Mouse (Mus musculus): ENCODE measurements around the gene Lgals1. TPM values are rescaled to one million over a fixed set of nuclear protein-coding genes. Genes with fewer than 3 reads are reported as not detected.

The Lgals1 gene
- total and polyA plus RNA-seq, 3 experiments, result 382 to 613 (median 386) TPM

DNA sequence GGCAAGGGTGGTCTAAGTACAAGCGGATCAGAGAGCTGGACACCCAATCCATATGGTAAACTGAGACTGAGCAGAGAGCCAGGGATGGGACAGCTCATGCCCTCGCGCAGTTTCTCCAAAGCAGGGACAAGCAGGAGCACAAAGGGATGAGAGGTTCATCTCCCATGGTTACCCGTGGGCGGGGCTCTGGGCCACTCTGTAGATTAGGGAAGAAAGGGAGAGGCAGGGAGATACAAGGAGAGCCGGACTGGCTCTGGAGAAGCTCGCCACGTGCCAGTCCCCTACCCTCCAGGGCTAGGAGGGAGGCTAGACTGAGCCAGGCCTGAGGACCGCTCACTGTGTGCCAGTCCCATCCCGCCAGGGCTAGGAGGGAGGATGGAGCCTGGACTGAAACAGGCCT lies 10.8 kb downstream of the Lgals1 start:
- no peak for DNase-seq

DNA sequence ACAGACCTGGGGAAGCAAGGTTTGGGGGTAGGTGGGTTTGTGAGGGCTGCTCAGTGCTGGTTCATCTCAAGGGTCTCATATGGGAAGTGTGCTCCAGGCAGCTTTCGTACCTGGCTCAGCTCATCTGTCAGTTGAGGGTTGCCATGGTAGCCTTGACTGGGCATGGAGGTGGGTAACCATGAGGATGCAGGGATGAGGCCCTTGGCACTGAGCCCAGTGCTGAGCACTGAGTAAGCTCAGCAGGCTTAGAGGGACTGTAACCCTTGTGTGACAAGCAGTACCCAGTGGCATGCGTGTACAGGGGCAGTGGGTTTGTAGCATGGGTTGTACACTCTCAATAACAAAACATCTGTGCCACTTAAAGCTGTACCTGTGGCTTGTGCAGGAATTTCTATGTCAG lies 11.4 kb downstream of the Lgals1 start:
- no peak for DNase-seq

DNA sequence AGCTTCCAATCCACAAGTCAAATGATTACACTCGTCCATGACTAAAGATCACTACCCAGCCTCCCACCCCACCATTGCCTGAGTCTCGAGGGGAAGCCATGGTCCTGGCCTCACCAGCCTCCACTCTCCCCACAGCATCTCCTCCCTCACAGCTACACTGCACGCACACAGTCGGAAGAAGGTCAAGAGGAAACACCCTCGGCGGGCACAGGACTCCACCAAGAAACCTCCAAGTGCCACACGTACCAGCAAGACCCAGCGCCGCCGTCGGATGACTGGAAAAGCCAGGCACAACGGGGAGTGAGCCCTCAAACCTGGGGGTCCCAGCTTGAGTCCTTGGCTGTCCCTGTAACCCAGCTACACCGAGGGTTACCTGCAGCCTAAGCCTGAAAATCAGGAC lies 13.8 kb downstream of the Lgals1 start:
- DNase-seq, result no peak

DNA sequence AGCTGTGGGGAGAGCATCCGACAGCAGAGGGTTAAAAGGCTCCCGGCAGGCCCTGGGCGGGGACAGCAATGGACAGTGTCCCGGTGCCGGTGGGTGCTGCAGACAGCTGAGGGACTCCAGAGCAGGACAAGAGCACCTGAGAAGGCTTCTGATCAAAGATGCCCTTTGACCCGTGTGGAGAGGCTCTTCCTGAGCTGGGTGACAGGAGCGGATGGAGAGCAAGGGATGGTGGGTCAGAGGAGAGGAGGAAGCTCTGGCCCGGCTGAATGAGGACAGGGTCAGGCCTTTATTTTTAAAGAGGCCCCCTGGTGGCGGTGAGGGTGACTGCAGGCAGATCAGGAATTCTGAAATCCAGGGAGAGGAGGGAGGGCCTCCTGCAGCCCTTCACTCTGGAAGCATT lies 16.1 kb downstream of the Lgals1 start:
- peak; percentile 90 for DNase-seq

DNA sequence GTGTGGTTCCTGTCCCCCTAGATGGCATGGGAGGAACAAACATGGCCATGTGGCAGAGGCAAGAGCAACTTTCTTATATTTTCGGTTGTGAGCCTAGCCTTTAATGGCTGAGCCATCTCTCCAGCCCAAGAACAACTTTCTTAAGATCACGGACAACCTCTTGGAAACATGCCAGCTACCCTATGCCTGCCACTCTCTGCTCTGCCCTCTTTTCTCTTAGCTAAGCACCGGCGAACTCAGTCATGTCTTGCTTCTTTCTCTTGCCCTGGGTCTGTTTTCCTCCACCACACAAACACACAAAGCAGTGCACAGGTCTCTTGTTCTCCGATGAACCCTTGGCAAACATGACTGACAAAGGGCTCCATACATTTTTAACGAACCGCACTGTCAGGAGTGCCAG lies 19.7 kb downstream of the Lgals1 start:
- no peak for DNase-seq

DNA sequence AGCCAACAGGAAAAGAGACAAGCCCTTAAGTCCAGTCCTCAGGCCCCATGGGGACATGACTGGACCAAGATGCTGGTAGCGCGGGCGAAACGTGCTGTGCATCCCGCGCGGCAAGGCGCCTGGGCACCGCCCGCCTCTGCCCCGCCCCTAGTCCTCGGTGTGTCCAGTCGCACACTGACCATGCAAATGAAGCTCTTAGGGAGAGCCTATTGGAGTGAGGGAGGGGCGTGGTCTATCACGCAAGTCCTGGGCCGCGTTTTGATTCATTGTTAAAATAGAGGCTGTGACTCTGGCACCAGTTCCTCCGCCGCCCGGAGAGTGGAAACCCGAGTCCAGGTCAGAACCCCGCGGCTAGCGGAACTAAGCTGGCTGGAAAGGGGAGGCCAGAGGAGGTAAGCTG lies 21.1 kb downstream of the Lgals1 start, which contains the start of gene Triobp:
TSS of gene Triobp (plus strand) at position 68 of the 400 bp plus-strand sequence.
- peak; percentile 94 for DNase-seq

DNA sequence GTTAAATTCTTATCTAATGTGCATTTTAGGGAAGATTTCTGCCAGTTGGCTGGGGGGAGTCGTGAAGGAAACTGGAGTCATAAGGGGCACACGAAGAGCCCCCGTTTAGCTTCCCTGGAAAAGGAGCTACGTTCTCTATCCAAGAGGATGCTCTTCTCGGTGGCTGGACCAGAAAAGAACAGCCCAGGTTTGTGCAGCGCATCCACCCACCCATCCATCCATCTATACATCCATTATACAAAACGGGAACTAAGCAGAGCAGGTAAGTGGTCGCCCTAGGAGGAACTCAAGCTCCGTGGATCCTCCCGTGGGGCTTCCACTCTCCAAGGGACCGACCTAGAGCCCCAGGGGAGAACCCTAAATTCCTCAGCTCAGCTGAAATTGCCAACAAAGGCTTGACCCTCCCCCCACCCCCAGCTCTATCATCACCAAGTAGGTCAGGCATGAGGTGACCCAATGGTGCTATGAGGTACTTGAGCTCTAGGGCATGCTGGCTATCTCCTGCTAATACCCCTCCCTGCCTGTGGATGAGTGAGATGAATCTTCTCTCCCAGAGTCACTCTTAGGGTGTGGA lies 21.7 kb downstream of the Lgals1 start:
- DNase-seq, result no peak

DNA sequence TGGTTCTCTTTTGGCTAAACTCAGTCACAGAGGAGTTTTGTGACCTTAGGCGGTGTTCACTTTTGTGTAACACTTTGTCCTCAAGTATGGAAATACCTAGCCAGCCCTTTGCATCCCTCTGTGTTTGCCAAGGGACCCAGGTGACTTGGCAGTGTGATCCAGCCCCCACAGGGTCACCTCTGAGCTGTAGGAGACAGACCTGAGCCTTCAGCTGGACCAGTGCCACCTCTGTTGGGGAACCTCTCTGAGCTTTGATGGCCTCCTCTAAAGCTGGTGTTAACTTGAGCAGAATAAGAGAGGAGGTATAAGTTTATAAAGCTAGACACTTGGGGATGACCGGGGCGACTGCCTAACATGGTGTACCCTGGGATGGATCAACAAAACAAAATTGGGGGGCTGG lies 22.4 kb downstream of the Lgals1 start:
- DNase-seq, result no peak

DNA sequence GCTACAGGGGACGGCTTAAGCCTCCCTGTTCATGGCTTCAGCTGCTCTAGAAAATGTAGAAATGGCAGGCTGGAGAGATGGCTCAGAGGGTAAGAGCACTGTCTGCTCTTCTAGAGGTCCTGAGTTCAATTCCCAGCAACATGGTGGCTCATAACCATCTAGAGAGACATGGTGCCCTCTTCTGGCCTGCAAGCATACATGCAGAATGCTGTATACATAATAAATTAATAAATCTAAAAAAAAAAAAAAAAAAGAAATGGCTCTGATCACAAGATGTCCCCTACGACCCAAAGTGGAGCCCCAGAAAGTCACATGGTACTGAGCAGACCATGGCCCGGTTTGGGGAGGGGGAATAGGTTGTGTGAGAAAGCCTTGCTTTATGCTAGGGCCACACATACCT lies 29.1 kb downstream of the Lgals1 start:
- no peak for DNase-seq

DNA sequence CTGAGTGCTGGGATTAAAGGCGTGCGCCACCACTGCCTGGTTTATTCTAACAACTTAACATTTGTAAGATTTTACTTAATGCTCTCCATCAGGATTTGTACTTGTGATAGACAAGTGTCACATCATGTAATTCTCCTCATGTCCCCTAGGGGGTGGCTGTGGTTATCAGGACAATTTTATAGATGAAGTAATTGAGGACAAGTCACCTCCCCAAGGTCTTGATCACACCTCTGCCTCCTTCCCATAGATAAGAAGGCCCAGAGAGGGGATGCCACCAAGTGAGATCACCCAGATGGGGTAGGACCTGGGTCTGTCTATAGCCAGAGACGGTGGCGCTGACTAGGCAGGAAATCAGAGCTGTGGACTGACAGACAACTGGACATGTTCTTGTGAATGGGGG lies 29.8 kb downstream of the Lgals1 start:
- no peak for DNase-seq

DNA sequence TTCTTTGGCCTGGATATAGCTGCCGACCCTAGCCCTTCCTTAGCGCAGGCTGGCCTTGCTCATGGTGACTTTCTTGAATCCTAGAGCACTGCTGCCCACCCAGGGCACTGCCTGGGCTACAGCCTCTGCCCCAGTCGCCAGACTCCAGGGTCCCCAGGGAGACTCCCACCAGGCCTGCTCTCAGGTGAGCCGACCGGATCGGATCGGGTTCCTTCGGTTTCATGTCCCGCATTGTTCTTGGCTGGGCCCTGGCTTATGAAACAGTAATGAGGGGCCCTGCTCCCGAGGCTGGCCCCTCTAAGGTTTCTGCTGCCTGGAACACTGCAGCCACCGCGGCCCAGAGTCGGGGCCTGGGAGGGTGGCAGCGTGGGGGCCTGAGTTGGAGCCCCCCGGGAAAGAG lies 30.5 kb downstream of the Lgals1 start:
- no peak for DNase-seq

DNA sequence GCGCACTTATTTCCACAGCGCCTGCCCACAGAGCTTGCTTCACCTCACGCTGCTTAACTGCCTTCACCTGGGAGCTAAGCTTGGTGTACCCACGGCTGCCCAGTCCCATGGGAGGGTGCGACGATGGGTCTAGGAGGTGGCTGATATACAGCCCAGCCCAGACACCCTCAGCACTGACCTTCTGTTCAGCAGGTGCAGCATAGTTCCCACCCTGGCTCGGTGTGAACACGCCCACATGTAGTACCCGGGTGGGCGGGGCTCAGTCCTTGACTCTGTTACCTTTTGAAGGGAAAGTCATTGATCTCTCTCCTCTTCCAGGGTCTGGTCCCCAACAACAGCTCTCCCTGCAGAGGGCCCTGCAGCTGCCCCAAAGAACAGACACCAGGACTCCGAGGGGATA lies 33.0 kb downstream of the Lgals1 start:
- no peak for DNase-seq

DNA sequence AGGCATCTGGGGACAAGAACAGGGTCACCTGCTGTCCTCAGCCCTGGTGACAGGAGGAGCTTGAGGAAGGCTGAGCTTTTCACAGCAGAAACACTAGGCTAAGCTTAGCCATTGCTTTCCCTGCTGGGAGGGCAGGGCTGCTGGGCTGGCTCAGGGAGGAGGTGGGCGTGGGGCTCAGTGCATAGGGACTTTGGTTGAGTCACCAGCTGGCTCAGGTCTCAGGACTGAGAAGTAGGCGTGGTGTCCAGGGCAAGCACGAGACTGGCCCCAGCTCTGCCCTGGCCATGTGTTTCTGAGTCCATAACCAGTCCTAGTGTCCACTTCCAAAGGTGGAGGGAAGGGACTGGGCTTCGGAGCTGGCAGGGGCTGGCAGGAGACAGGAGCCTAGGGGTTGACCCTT lies 33.6 kb downstream of the Lgals1 start:
- peak; percentile 87 for DNase-seq

DNA sequence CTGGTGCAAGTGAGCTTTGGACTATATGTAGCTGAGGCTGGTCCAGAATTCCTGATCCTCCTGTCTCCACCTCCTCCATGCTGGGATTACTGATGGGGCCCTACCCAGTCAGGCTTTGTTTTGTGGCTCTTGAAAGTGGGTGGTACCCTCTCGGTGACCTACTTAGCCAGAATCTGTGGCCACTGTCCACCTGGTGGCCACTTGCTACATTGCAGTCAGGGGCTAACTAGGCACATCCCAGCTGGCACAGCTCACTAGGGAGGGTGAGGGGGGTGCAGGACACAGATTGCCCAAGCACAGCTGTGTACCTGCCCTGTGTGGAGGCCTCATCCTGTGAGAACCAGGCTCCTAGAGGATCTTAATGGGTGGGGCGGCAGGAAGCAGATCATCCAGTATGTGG lies 36.4 kb downstream of the Lgals1 start:
- DNase-seq, result peak; percentile 78

DNA sequence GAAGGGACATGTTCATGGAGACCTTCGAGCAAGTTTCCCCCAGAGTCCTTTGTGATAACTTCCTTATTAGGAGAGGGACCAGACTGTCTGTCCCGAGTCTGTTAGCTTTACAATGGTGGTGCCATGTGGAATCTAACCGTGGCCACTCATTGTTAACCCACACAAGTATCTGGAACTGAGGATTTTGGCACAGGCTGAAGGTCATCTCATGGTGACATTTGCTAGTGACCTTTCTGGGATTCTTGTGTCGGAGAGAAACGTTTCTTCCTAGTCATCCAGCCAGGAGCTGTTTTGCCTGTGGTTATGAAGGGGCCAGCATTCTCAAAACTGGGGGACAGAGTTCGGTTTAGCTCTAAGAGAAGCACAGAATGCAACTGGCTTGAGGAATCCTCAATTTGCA lies 45.1 kb downstream of the Lgals1 start:
- DNase-seq, result peak; percentile 79

DNA sequence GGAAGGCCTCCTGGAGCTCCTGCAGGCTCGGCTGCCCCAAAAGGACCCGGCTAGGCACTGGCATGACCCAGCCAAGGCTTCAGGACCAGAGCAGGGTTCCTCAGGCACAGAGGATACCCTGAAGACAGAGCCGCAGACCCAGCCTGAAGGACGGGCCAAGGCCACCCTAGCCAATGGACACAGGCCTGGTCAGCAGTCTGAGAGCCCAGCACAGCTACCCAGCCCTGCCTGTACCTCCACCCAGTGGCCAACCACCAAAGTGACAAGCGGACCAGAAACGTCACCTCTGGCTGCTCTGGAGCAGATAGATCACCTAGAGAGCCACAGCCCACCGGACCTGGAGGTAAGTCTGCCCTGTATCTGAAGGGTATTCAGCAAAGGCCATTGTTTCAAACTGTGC lies 47.4 kb downstream of the Lgals1 start:
- peak; percentile 80 for DNase-seq

DNA sequence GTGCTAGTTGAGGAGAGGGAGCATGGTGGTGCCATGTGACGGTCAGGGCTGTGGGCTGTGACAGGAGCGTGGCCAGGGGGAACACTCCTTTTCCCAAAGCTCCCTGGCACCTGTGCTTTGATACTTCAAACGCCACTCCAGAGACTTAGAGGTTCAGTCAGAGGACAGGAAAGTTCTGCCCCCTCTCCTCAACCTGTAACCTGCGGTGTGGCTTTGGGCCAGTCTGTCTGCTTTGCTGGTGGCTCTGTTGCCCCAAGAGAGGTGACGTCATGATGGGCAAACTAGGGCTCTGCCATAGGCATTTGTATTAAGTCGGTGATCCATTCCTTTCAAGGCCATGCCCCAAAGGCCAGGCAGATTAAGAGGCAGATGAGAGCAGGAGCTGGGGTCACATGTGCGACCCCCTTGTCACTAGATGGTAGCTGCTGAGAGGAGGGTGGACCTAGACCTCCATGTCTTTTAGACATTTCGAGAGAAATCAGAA lies 51.2 kb downstream of the Lgals1 start:
- no peak for DNase-seq

DNA sequence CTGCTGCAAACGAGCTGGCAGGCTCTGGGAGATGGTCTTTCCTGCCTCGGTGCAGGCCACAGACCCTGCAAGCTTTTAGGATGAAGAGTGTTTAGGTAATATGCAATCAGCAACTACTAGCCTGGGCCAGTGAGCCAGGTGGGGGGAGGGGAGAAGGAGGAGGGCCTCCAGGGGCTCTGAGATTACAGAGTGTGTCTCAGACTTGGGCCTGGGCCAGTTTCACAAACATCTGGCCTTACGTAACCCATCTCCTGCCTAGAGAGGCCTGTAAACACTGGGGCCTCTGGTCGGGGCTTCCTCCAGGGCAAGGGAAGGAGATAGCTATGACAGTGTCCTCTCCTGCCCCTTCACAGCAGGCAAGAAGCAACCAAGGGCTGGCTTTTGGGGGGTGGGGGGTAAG lies 52.4 kb downstream of the Lgals1 start:
- DNase-seq, result peak; percentile 83

Small RNA genes lying within 50 kb of the gene (microRNA-seq; reads per million reads assigned to microRNA genes)
- 0 reads per million in 2 experiments for gene Mir6955

Other genes starting within 250 kb of the Lgals1 start
- 1 to 10 TPM; 3.2 to 3.6 TPM for gene Elfn2, start 208.0 kb upstream of the Lgals1 start, total RNA-seq (2021)
- gene Elfn2, start 208.0 kb upstream of the Lgals1 start, polyA plus RNA-seq (2012; rRNA removed), result 1.7 and 2.3 TPM in 2 replicates
- 10 to 100 TPM in 1 of 2 experiments, 1 to 10 TPM in 1; 8.7 to 18.1 TPM for gene Mfng, start 153.2 kb upstream of the Lgals1 start, total RNA-seq (2021)
- gene Mfng, start 153.2 kb upstream of the Lgals1 start, polyA plus RNA-seq (2012; rRNA removed), result 46.7 and 61.0 TPM in 2 replicates
- gene Card10, start 123.7 kb upstream of the Lgals1 start, total RNA-seq (2021), result 10 to 100 TPM in 1 of 2 experiments, 1 to 10 TPM in 1; 4.9 to 10.9 TPM
- 18.1 and 26.5 TPM in 2 replicates for gene Card10, start 123.7 kb upstream of the Lgals1 start, polyA plus RNA-seq (2012; rRNA removed)
- 10 to 100 TPM; 36.9 to 57.2 TPM for gene Cdc42ep1, start 84.1 kb upstream of the Lgals1 start, total RNA-seq (2021)
- gene Cdc42ep1, start 84.1 kb upstream of the Lgals1 start, polyA plus RNA-seq (2012; rRNA removed), result 100 and 122 TPM in 2 replicates
- gene Lgals2, start 71.2 kb upstream of the Lgals1 start, total RNA-seq (2021), result 1 to 10 TPM in 1 of 2 experiments, under 1 TPM in 1; 0.52 to 1.8 TPM
- gene Lgals2, start 71.2 kb upstream of the Lgals1 start, polyA plus RNA-seq (2012; rRNA removed), result 0.73 and 0.74 TPM in 2 replicates
- gene Gga1, start 49.5 kb upstream of the Lgals1 start, total RNA-seq (2021), result 10 to 100 TPM; 51.9 to 56.2 TPM
- 138 and 147 TPM in 2 replicates for gene Gga1, start 49.5 kb upstream of the Lgals1 start, polyA plus RNA-seq (2012; rRNA removed)
- gene Gm49510, start 27.1 kb upstream of the Lgals1 start, total RNA-seq (2021), result not detected
- not detected in 2 replicates for gene Gm49510, start 27.1 kb upstream of the Lgals1 start, polyA plus RNA-seq (2012; rRNA removed)
- 10 to 100 TPM in 1 of 2 experiments, 1 to 10 TPM in 1; 4.6 to 11.0 TPM for gene Sh3bp1, start 27.0 kb upstream of the Lgals1 start, total RNA-seq (2021)
- gene Sh3bp1, start 27.0 kb upstream of the Lgals1 start, polyA plus RNA-seq (2012; rRNA removed), result 54.1 and 60.0 TPM in 2 replicates
- gene Pdxp, start 12.8 kb upstream of the Lgals1 start, total RNA-seq (2021), result 1 to 10 TPM; 2.4 to 5.7 TPM
- 18.8 and 30.1 TPM in 2 replicates for gene Pdxp, start 12.8 kb upstream of the Lgals1 start, polyA plus RNA-seq (2012; rRNA removed)
- 10 to 100 TPM; 42.0 to 57.2 TPM for gene Nol12, start 8.2 kb downstream of the Lgals1 start, total RNA-seq (2021)
- gene Nol12, start 8.2 kb downstream of the Lgals1 start, polyA plus RNA-seq (2012; rRNA removed), result 21.3 and 22.5 TPM in 2 replicates
- 100 to 1,000 TPM in 1 of 2 experiments, 10 to 100 TPM in 1; 93.7 to 129 TPM for gene Triobp, start 21.0 kb downstream of the Lgals1 start, total RNA-seq (2021)
- 101 and 134 TPM in 2 replicates for gene Triobp, start 21.0 kb downstream of the Lgals1 start, polyA plus RNA-seq (2012; rRNA removed)
- 100 to 1,000 TPM in 1 of 2 experiments, 10 to 100 TPM in 1; 94.6 to 204 TPM for gene H1f0, start 101.7 kb downstream of the Lgals1 start, total RNA-seq (2021)
- gene H1f0, start 101.7 kb downstream of the Lgals1 start, polyA plus RNA-seq (2012; rRNA removed), result 109 and 135 TPM in 2 replicates
- gene Galr3, start 115.2 kb downstream of the Lgals1 start, total RNA-seq (2021), result under 1 TPM in 1 of 2 experiments, not detected in 1; 0.28 TPM
- gene Galr3, start 115.2 kb downstream of the Lgals1 start, polyA plus RNA-seq (2012; rRNA removed), result 1.4 and 4.2 TPM in 2 replicates
- 10 to 100 TPM; 20.1 to 27.2 TPM for gene Ankrd54, start 136.2 kb downstream of the Lgals1 start, total RNA-seq (2021)
- gene Ankrd54, start 136.2 kb downstream of the Lgals1 start, polyA plus RNA-seq (2012; rRNA removed), result 91.9 and 101 TPM in 2 replicates
- 100 to 1,000 TPM; 136 to 160 TPM for gene Eif3l, start 148.5 kb downstream of the Lgals1 start, total RNA-seq (2021)
- gene Eif3l, start 148.5 kb downstream of the Lgals1 start, polyA plus RNA-seq (2012; rRNA removed), result 94.1 and 119 TPM in 2 replicates
- gene Micall1, start 182.2 kb downstream of the Lgals1 start, total RNA-seq (2021), result 10 to 100 TPM; 36.5 to 49.5 TPM
- 61.7 and 65.0 TPM in 2 replicates for gene Micall1, start 182.2 kb downstream of the Lgals1 start, polyA plus RNA-seq (2012; rRNA removed)
- 100 to 1,000 TPM in 1 of 2 experiments, 10 to 100 TPM in 1; 92.8 to 151 TPM for gene Polr2f, start 214.3 kb downstream of the Lgals1 start, total RNA-seq (2021)
- gene Polr2f, start 214.3 kb downstream of the Lgals1 start, polyA plus RNA-seq (2012; rRNA removed), result 48.1 and 48.3 TPM in 2 replicates
- 1 to 10 TPM; 5.2 to 9.9 TPM for gene 1700088E04Rik, start 214.5 kb downstream of the Lgals1 start, total RNA-seq (2021)
- gene 1700088E04Rik, start 214.5 kb downstream of the Lgals1 start, polyA plus RNA-seq (2012; rRNA removed), result 8.1 and 10.8 TPM in 2 replicates
- gene Sox10, start 238.5 kb downstream of the Lgals1 start, total RNA-seq (2021), result 1 to 10 TPM in 1 of 2 experiments, under 1 TPM in 1; 0.89 to 2.5 TPM
- gene Sox10, start 238.5 kb downstream of the Lgals1 start, polyA plus RNA-seq (2012; rRNA removed), result 3.9 and 5.5 TPM in 2 replicates

All from adrenal gland, adult 2 months (tissue).